Mouse (Mus musculus): ENCODE data around the gene Frat1. TPM values are rescaled to one million over a fixed set of nuclear protein-coding genes. Genes with fewer than 3 reads are reported as not detected.
"Not testable (repeated sequence)": the region's sequence is repeated elsewhere in the genome, so short reads cannot be mapped to it uniquely, and the experiment has no call there.

The Frat1 gene
- polyA plus RNA-seq, 1 experiment from 2014 or later, result 19.9 TPM

GRCm38 (mm10) chr19:41850719-41851543, 21.2 kb downstream of the Frat1 start:
- no peak for ATAC-seq (replicated peaks; ENCODE audit: low FRiP score)
- no peak overlapping the region for H3K4me2 ChIP-seq
- 45% methylated on average over 14 of the region's 14 CpGs for WGBS
- peaks cover 9% of the 10 kb centered on the region for H3K4me1 ChIP-seq (replicated peaks; ENCODE audit: control insufficient read depth, insufficient read depth, low read length)
- no peak overlapping the region; the same call in 1 of the 2 replicates for H3K27ac ChIP-seq (ENCODE audit: low read depth, low read length)
- H3K9me3 ChIP-seq (ENCODE audit: control insufficient read depth, low read length), result no peaks in the 10 kb centered on the region
- no peaks in the 10 kb centered on the region for H3K36me3 ChIP-seq (ENCODE audit: control insufficient read depth, insufficient read depth, low read length)
- H3K4me3 ChIP-seq (ENCODE audit: low read depth, low read length), result no peak overlapping the region
- no peak for DNase-seq (ENCODE audit: low spot score)
- no peaks in the 10 kb centered on the region for H3K27me3 ChIP-seq (replicated peaks; ENCODE audit: control insufficient read depth, insufficient read depth, low read length)
- no peak overlapping the region for H3K9ac ChIP-seq (ENCODE audit: low read depth, low read length)

- H3K9ac ChIP-seq (ENCODE audit: low read depth, low read length), result no peak overlapping the region
- peaks cover 17% of the 10 kb centered on the region for H3K4me1 ChIP-seq (replicated peaks; ENCODE audit: control insufficient read depth, insufficient read depth, low read length)
- H3K4me3 ChIP-seq (ENCODE audit: low read depth, low read length), result no peak overlapping the region
- 52% methylated on average over 4 of the region's 4 CpGs for WGBS
- no peaks in the 10 kb centered on the region for H3K9me3 ChIP-seq (ENCODE audit: control insufficient read depth, low read length)
- no peaks in the 10 kb centered on the region for H3K27me3 ChIP-seq (replicated peaks; ENCODE audit: control insufficient read depth, insufficient read depth, low read length)
- ATAC-seq (replicated peaks; ENCODE audit: low FRiP score) (no peak), DNase-seq (ENCODE audit: low spot score) (no peak)
- H3K27ac ChIP-seq (ENCODE audit: low read depth, low read length), result no peak overlapping the region
- H3K4me2 ChIP-seq, result no peak overlapping the region
- no peaks in the 10 kb centered on the region for H3K36me3 ChIP-seq (ENCODE audit: control insufficient read depth, insufficient read depth, low read length)
These were observed 22.7 kb downstream of the Frat1 start for GRCm38 (mm10) chr19:41852423-41852822.

- Histone ChIP-seq H3K36me3 (ENCODE audit: control insufficient read depth, insufficient read depth, low read length) (peaks cover 3% of the 10 kb centered on the region; the same call in 1 of the 2 replicates), H3K9me3 (ENCODE audit: control insufficient read depth, low read length) (no peaks in the 10 kb centered on the region), H3K4me2 (no peak overlapping the region), H3K27ac (ENCODE audit: low read depth, low read length) (no peak overlapping the region), H3K4me1 (replicated peaks; ENCODE audit: control insufficient read depth, insufficient read depth, low read length) (peaks cover 16% of the 10 kb centered on the region), H3K4me3 (ENCODE audit: low read depth, low read length) (no peak overlapping the region), H3K27me3 (replicated peaks; ENCODE audit: control insufficient read depth, insufficient read depth, low read length) (no peaks in the 10 kb centered on the region), H3K9ac (ENCODE audit: low read depth, low read length) (no peak overlapping the region; the same call in 1 of the 2 replicates)
- no peak for DNase-seq (ENCODE audit: low spot score)
- peak; percentile 39 for ATAC-seq (replicated peaks; ENCODE audit: low FRiP score)
- 63% methylated on average over 5 of the region's 5 CpGs for WGBS
These were observed 27.5 kb downstream of the Frat1 start for GRCm38 (mm10) chr19:41857086-41857762.

GRCm38 (mm10) chr19:41857816-41858310, 28.1 kb downstream of the Frat1 start:
- Histone ChIP-seq H3K27ac (ENCODE audit: low read depth, low read length) (no peak overlapping the region), H3K4me2 (no peak overlapping the region), H3K4me3 (ENCODE audit: low read depth, low read length) (no peak overlapping the region), H3K9me3 (ENCODE audit: control insufficient read depth, low read length) (no peaks in the 10 kb centered on the region), H3K4me1 (replicated peaks; ENCODE audit: control insufficient read depth, insufficient read depth, low read length) (peaks cover 12% of the 10 kb centered on the region), H3K36me3 (ENCODE audit: control insufficient read depth, insufficient read depth, low read length) (peaks cover 8% of the 10 kb centered on the region; the same call in 1 of the 2 replicates), H3K27me3 (replicated peaks; ENCODE audit: control insufficient read depth, insufficient read depth, low read length) (no peaks in the 10 kb centered on the region), H3K9ac (ENCODE audit: low read depth, low read length) (no peak overlapping the region)
- no peak for ATAC-seq (replicated peaks; ENCODE audit: low FRiP score)
- 71% methylated on average over 3 of the region's 3 CpGs for WGBS
- no peak for DNase-seq (ENCODE audit: low spot score)

GRCm38 (mm10) chr19:41866707-41867106, 36.9 kb downstream of the Frat1 start:
- H3K9me3 ChIP-seq (ENCODE audit: control insufficient read depth, low read length), result no peaks in the 10 kb centered on the region
- H3K4me1 ChIP-seq (replicated peaks; ENCODE audit: control insufficient read depth, insufficient read depth, low read length), result no peaks in the 10 kb centered on the region
- peaks cover 48% of the 10 kb centered on the region for H3K36me3 ChIP-seq (ENCODE audit: control insufficient read depth, insufficient read depth, low read length)
- no peaks in the 10 kb centered on the region for H3K27me3 ChIP-seq (replicated peaks; ENCODE audit: control insufficient read depth, insufficient read depth, low read length)
- H3K4me3 ChIP-seq (ENCODE audit: low read depth, low read length), result no peak overlapping the region
- no peak overlapping the region for H3K9ac ChIP-seq (ENCODE audit: low read depth, low read length)
- H3K4me2 ChIP-seq, result no peak overlapping the region
- DNase-seq (ENCODE audit: low spot score) (no peak), ATAC-seq (replicated peaks; ENCODE audit: low FRiP score) (no peak)
- WGBS, result 92% methylated on average over 8 of the region's 8 CpGs
- no peak overlapping the region for H3K27ac ChIP-seq (ENCODE audit: low read depth, low read length)

- Histone ChIP-seq H3K9me3 (ENCODE audit: control insufficient read depth, low read length) (no peaks in the 10 kb centered on the region), H3K9ac (ENCODE audit: low read depth, low read length) (no peak overlapping the region), H3K36me3 (ENCODE audit: control insufficient read depth, insufficient read depth, low read length) (peaks cover 46% of the 10 kb centered on the region), H3K4me1 (replicated peaks; ENCODE audit: control insufficient read depth, insufficient read depth, low read length) (no peaks in the 10 kb centered on the region), H3K27me3 (replicated peaks; ENCODE audit: control insufficient read depth, insufficient read depth, low read length) (no peaks in the 10 kb centered on the region), H3K4me3 (ENCODE audit: low read depth, low read length) (no peak overlapping the region), H3K27ac (ENCODE audit: low read depth, low read length) (no peak overlapping the region), H3K4me2 (no peak overlapping the region)
- ATAC-seq (replicated peaks; ENCODE audit: low FRiP score) (no peak), DNase-seq (ENCODE audit: low spot score) (no peak)
- WGBS, result 97% methylated on average over 5 of the region's 5 CpGs
These were observed 39.5 kb downstream of the Frat1 start for GRCm38 (mm10) chr19:41869296-41869695.

GRCm38 (mm10) chr19:41869946-41870345, 40.2 kb downstream of the Frat1 start:
- not testable (repeated sequence) for H3K9ac ChIP-seq (ENCODE audit: low read depth, low read length); DNase-seq (ENCODE audit: low spot score); H3K4me2 ChIP-seq; H3K4me1 ChIP-seq (replicated peaks; ENCODE audit: control insufficient read depth, insufficient read depth, low read length); H3K27ac ChIP-seq (ENCODE audit: low read depth, low read length); H3K4me3 ChIP-seq (ENCODE audit: low read depth, low read length); H3K9me3 ChIP-seq (ENCODE audit: control insufficient read depth, low read length); H3K27me3 ChIP-seq (replicated peaks; ENCODE audit: control insufficient read depth, insufficient read depth, low read length); ATAC-seq (replicated peaks; ENCODE audit: low FRiP score)
- WGBS, result 81% methylated on average over 5 of the region's 5 CpGs
- H3K36me3 ChIP-seq (ENCODE audit: control insufficient read depth, insufficient read depth, low read length), result peaks cover 46% of the 10 kb centered on the region

GRCm38 (mm10) chr19:41872285-41872684, 42.5 kb downstream of the Frat1 start:
- Histone ChIP-seq H3K9me3 (ENCODE audit: control insufficient read depth, low read length) (no peaks in the 10 kb centered on the region), H3K9ac (ENCODE audit: low read depth, low read length) (no peak overlapping the region), H3K4me3 (ENCODE audit: low read depth, low read length) (no peak overlapping the region), H3K27me3 (replicated peaks; ENCODE audit: control insufficient read depth, insufficient read depth, low read length) (no peaks in the 10 kb centered on the region), H3K27ac (ENCODE audit: low read depth, low read length) (no peak overlapping the region), H3K4me2 (no peak overlapping the region), H3K4me1 (replicated peaks; ENCODE audit: control insufficient read depth, insufficient read depth, low read length) (no peaks in the 10 kb centered on the region), H3K36me3 (ENCODE audit: control insufficient read depth, insufficient read depth, low read length) (peaks cover 48% of the 10 kb centered on the region)
- DNase-seq (ENCODE audit: low spot score), result no peak
- no peak for ATAC-seq (replicated peaks; ENCODE audit: low FRiP score)
- 87% methylated on average over 2 of the region's 2 CpGs for WGBS
